Mouse (Mus musculus): Measurements from ENCODE around the gene Cpne4.

Gene Cpne4

GRCm38 (mm10) chr9:104546986-104547385 is at the start of gene Cpne4:
Gene Cpne4, plus strand, starts transcription at chr9:104547286.
- no peak for DNase-seq (ENCODE audit: low spot score)

DNA sequence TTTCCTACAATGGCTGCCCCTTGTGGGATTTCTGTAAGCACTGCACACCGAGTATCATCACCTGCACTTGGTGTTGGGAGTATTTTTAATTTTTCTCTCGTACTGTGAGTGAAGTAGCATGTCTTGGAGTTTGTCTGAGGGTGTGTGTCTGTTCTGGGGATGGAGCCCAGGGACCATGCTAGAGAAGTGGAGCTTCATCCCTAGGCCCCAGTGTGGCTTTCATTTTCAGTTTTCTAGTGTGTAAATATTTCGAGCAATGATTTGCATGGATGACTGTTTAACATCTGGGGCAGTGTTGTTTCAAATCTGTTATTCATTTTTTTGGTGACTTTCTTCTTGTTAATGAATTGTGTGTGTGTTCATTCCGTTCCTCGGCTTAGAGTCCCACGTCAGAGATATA is 31.9 kb upstream of the Cpne4 start:
- no peak for DNase-seq (ENCODE audit: low spot score)

GRCm38 (mm10) chr9:104535508-104535907 is 11.6 kb upstream of the Cpne4 start:
- no peak for DNase-seq (ENCODE audit: low spot score)

- DNase-seq (ENCODE audit: low spot score): no peak
Measured at GRCm38 (mm10) chr9:104565815-104566214, 18.7 kb downstream of the Cpne4 start.

- DNase-seq (ENCODE audit: low spot score): no peak
Measured at GRCm38 (mm10) chr9:104566468-104566867, 19.4 kb downstream of the Cpne4 start.

GRCm38 (mm10) chr9:104567096-104567495 is 20.0 kb downstream of the Cpne4 start:
- no peak for DNase-seq (ENCODE audit: low spot score)

- DNase-seq (ENCODE audit: low spot score): peak; percentile 53
Measured at GRCm38 (mm10) chr9:104569480-104570167, 22.5 kb downstream of the Cpne4 start.

- DNase-seq (ENCODE audit: low spot score): no peak
Measured at GRCm38 (mm10) chr9:104572856-104573255, 25.8 kb downstream of the Cpne4 start.

DNA sequence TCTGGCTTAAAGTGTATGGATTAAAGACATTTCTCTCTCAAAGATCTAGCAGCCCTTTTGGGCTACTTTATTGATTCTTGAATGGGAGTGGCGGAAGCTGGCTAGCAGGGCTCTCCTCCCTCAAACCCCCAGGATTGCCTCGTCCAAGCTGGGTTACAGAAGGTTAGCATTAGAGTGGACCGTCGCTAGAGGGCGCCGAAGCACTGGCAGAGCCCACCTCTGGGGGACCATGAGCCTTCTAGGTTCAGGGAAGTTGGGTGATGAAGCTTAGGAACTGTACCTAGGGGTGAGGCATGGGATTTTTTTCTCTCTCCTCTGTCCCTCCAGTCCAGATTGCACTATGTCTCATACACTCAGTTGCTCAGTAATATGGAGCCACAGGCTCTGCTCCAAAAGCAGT is 27.4 kb downstream of the Cpne4 start:
- peak; percentile 8 for DNase-seq (ENCODE audit: low spot score)

- no peak for DNase-seq (ENCODE audit: low spot score)
Measured at GRCm38 (mm10) chr9:104581921-104582624, 35.0 kb downstream of the Cpne4 start.

GRCm38 (mm10) chr9:104582675-104583074 is 35.6 kb downstream of the Cpne4 start:
- no peak for DNase-seq (ENCODE audit: low spot score)

GRCm38 (mm10) chr9:104594550-104594949 is 47.5 kb downstream of the Cpne4 start:
- DNase-seq (ENCODE audit: low spot score): no peak

DNA sequence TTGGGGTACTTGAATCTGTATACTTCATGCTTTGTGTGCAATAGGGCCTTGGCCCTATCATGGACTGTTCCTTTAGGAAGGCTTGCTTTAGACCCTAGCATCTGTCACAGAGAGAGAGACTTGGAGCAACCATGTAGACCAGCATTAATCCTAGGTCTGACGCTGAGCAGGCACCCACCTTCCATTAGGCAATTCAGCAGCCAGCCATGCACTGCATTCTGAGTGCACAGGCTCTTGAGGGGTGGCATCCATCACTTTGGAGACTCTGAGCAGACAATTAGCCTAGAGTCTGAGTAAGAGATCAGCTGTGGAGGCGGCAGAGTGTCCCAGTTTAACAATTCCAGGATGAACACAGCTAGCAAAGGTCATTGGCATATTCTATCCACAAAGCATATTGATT is 47.9 kb downstream of the Cpne4 start:
- DNase-seq (ENCODE audit: low spot score): no peak

GRCm38 (mm10) chr9:104612523-104612922 is 65.4 kb downstream of the Cpne4 start:
- DNase-seq (ENCODE audit: low spot score): no peak

DNA sequence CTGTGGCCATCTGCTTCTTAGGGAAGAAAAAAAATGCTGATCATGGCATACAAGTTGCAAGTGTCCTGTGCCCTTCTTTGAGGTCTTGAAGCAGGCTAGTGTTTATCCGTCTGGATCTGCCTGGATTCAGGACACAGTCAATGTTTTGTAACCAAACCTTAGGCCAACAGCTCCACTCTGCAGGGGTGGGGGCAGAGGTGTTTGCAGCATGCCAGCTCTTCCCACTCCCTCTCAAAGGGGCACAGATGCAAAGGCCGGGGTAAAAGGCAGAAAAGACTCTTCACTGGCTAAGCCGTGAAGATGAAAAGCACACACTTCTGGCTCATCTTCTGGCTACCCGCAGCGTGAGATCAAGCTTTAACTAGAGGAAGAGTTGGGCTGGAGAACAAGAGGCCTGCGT is 69.6 kb downstream of the Cpne4 start:
- no peak for DNase-seq (ENCODE audit: low spot score)

DNA sequence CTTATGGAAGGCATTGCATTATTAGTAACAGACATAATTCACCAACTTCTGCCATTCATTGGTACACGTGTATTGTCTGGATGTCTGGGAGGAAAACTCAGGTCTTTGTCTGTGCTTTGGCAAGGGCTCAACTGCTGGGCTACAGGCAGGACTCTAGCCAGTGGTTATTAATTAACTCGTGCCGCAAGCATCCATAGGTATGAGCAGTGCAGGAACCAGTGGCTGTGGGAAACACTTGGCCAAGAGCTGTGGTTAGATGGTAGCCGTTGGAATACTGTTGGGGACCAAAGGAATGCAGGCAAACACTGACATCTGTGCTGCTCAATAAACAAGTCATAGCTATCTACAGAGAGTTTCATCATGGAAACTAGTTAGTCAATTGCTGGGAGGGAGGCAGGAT is 76.5 kb downstream of the Cpne4 start:
- DNase-seq (ENCODE audit: low spot score): no peak

- DNase-seq (ENCODE audit: low spot score): no peak
Measured at GRCm38 (mm10) chr9:104627816-104628215, 80.7 kb downstream of the Cpne4 start.

DNA sequence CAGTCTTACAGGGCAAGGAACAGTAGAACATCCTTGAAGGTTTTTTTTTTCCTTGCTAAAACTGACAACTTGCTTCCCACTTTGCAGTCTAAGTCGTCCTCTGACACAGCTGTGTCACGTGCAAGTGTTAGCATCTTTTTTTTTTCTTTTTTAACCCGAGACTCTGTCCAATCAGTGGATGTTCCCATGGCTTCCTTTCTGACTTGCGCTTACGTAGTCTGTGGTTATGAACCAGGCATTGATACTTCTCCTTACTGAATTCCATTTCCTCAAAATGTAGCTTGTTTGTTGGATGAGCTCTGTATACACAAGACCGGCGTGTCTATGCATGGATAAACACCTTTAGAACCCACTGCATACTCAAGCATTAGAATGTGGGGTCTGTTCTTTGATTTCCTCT is 82.2 kb downstream of the Cpne4 start:
- DNase-seq (ENCODE audit: low spot score): no peak

DNA sequence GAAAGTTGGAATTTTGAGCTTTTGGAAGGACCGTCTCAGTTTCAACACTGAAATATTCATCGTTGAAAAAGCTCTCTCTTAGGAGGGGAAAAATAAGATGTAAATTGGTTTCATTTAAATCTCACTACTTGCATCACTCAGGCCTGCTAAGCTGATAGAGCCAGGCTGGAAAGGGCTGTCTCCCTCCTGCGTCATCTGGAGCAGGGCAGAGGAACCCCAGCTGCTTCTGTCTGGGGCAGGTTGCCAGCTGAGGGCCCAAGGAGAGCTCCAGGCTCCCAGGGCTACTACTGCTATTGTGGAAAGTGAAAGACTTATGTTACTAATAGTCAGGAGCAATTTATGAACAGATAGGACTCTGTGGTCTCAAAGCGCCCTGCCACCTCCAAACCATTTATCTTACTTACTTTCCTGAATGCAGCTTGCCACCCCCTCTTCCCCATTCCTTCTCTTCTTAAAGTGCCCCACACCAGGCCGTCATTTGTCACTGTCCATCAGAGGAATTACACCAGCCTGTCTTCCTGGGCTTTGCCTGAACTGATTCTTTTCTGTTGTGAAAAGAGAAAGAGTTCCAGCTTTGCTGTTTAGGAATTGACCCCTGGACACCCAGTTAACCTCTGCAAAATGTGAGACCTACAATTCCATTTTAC is 99.4 kb downstream of the Cpne4 start:
- DNase-seq (ENCODE audit: low spot score): no peak

DNA sequence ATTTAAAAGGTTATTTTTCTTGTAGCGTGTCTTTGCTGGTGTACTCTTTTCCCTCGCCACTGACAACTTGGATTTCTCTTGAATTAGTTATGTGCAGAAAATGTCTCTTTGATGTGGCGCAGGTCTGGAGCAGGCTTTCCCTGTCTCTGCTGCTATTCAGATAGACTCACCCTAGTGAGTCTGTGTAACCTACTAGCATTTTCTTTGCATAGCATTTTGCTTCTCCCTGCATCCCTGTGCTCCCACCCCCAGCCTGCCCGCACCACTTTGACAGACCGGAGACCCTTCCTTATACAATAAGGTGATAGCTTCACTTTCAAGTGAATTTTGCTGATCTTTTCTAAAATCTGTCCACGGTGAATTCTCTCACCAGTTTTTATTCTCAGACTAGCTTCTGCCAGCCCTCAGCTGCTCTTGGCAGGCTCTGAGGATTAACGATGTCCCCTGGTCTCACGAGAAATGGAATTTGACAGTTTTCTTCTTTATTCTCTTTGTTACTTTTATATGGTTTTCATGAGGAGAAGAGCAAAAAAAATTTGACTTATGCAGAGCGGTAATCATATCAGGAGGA is 105.7 kb downstream of the Cpne4 start:
- DNase-seq (ENCODE audit: low spot score): no peak

GRCm38 (mm10) chr9:104659758-104660157 is 112.7 kb downstream of the Cpne4 start:
- no peak for DNase-seq (ENCODE audit: low spot score)

DNA sequence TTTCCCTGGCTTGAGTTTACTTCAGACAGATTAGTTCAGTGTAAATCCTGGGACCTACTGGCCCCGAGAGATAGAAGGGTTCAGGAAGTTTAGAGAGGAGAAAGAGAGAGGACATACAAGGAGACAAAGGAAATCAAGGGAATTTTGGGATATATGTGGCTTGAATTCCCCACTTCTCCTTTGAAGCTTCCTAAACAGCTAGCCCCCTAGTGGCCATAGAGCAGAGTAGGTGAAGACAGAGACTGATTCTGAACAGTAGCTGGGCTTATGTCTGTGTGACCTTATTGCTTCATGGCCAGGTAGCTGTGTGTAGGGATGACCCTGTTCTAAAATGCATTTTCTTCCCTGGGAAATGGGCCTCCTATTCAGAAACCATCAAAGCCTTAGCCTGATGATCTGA is 129.6 kb downstream of the Cpne4 start:
- DNase-seq (ENCODE audit: low spot score): no peak

- no peak for DNase-seq (ENCODE audit: low spot score)
Measured at GRCm38 (mm10) chr9:104678571-104678970, 131.5 kb downstream of the Cpne4 start.
